Mouse (Mus musculus): ENCODE results near the gene Ech1. TPM values are rescaled to one million over a fixed set of nuclear protein-coding genes. Genes with fewer than 3 reads are reported as not detected.
A peak's percentile ranks its signal among the peaks of the same experiment; 100 is the strongest.

The Ech1 gene
- total and polyA plus RNA-seq, 2 experiments from 2014 or later: 88.3 to 101 TPM

DNA sequence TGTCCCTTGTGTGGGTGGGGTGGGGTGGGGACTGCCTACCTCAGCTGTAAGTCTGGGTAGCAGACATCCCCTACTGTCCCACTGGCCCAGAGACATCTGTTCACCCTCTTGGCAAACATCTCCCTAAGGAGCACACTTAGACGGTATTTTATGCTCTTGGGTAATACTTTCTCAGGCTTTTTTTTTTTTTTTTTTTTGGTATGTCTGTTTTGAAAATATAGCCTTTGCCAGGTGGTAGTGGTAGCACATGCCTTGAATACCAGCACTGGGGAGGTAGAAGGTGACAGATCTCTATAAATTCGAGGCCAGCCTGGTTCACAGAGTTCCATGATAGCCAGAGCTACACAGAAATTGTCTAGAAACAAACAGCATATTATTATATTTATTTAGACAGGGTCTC lies 1.1 kb upstream of the Ech1 start:
- whole genome bisulfite sequencing: 62% methylated on average over 2 of the region's 2 CpGs
- ATAC-seq: no peak
- H3K36me3 ChIP-seq (ENCODE audit: insufficient read depth): peaks cover 41% of the 10 kb centered on the region
- no peaks in the 10 kb centered on the region for H3K27me3 ChIP-seq (ENCODE audit: insufficient read depth, low read length)
- no peak for DNase-seq
- H3K4me2 ChIP-seq (ENCODE audit: low read depth): no peak overlapping the region
- no peak for TF ChIP-seq CTCF (IDR thresholded peaks at IDR 0.05; ENCODE audit: low read depth)
- H3K4me3 ChIP-seq (ENCODE audit: low read depth, low read length): no peak overlapping the region
- no peak overlapping the region for H3K9ac ChIP-seq
- H3K27ac ChIP-seq (ENCODE audit: low read depth, low read length): no peak overlapping the region
- 0 out of 2 replicates have a peak, but pooled peaks cover 4% of the 10 kb centered on the region for H3K4me1 ChIP-seq (ENCODE audit: insufficient read depth)
- H3K9me3 ChIP-seq (ENCODE audit: low read length): no peaks in the 10 kb centered on the region

- 0 out of 2 replicates have a peak, but pooled peaks have one; percentile 23 for ATAC-seq
- no peak for DNase-seq
- peak; percentile 25 for TF ChIP-seq CTCF (IDR thresholded peaks at IDR 0.05; ENCODE audit: low read depth)
- Histone ChIP-seq H3K27ac (ENCODE audit: low read depth, low read length) (peak overlapping the region; percentile 79), H3K36me3 (ENCODE audit: insufficient read depth) (peaks cover 36% of the 10 kb centered on the region), H3K9ac (peak overlapping the region; percentile 62), H3K27me3 (ENCODE audit: insufficient read depth, low read length) (no peaks in the 10 kb centered on the region), H3K4me3 (ENCODE audit: low read depth, low read length) (peak overlapping the region; percentile 55), H3K4me2 (ENCODE audit: low read depth) (peak overlapping the region; percentile 58), H3K9me3 (ENCODE audit: low read length) (no peaks in the 10 kb centered on the region), H3K4me1 (ENCODE audit: insufficient read depth) (0 out of 2 replicates have a peak, but pooled peaks cover 4% of the 10 kb centered on the region)
- 51% methylated on average over 11 of the region's 11 CpGs for WGBS
Observed at GRCm38 (mm10) chr7:28825686-28826401, 827 bp downstream of the Ech1 start.

GRCm38 (mm10) chr7:28826402-28826772 lies 1.4 kb downstream of the Ech1 start:
- no peak overlapping the region for H3K4me3 ChIP-seq (ENCODE audit: low read depth, low read length)
- no peaks in the 10 kb centered on the region for H3K27me3 ChIP-seq (ENCODE audit: insufficient read depth, low read length)
- no peak for TF ChIP-seq CTCF (IDR thresholded peaks at IDR 0.05; ENCODE audit: low read depth)
- H3K4me1 ChIP-seq (ENCODE audit: insufficient read depth): 0 out of 2 replicates have a peak, but pooled peaks cover 4% of the 10 kb centered on the region
- H3K27ac ChIP-seq (ENCODE audit: low read depth, low read length): no peak overlapping the region
- no peaks in the 10 kb centered on the region for H3K9me3 ChIP-seq (ENCODE audit: low read length)
- H3K9ac ChIP-seq: no peak overlapping the region
- ATAC-seq (no peak), DNase-seq (no peak)
- peaks cover 36% of the 10 kb centered on the region for H3K36me3 ChIP-seq (ENCODE audit: insufficient read depth)
- WGBS: 93% methylated on average over 7 of the region's 7 CpGs
- H3K4me2 ChIP-seq (ENCODE audit: low read depth): peak overlapping the region; percentile 58; the same call in 1 of the 2 replicates

DNA sequence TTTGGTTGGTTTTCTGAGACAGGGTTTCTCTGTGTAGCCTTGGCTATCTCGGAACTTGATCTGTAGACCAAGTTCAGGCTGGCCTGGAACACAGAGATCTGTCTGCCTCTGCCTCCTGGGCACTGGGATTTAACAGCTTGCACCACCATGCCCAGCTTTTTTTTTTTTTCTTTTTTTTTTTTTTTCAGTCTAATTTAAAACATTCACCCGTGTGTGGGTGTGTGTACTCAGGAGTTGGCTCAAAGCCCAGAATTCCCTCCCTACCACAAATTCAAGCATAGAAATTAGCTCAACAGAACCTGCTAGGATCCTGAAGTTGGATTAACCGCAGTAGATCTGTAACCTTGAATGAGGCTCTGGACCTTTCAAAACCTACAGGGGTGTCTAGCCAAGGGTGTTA lies 2.3 kb downstream of the Ech1 start:
- Histone ChIP-seq H3K27me3 (ENCODE audit: insufficient read depth, low read length) (no peaks in the 10 kb centered on the region), H3K9me3 (ENCODE audit: low read length) (no peaks in the 10 kb centered on the region), H3K4me3 (ENCODE audit: low read depth, low read length) (no peak overlapping the region), H3K36me3 (ENCODE audit: insufficient read depth) (peaks cover 37% of the 10 kb centered on the region), H3K4me2 (ENCODE audit: low read depth) (no peak overlapping the region), H3K9ac (no peak overlapping the region), H3K27ac (ENCODE audit: low read depth, low read length) (no peak overlapping the region), H3K4me1 (ENCODE audit: insufficient read depth) (0 out of 2 replicates have a peak, but pooled peaks cover 4% of the 10 kb centered on the region)
- ATAC-seq: no peak
- no peak for TF ChIP-seq CTCF (IDR thresholded peaks at IDR 0.05; ENCODE audit: low read depth)
- WGBS: 33% methylated on average over 3 of the region's 3 CpGs
- DNase-seq: peak; percentile 54

DNA sequence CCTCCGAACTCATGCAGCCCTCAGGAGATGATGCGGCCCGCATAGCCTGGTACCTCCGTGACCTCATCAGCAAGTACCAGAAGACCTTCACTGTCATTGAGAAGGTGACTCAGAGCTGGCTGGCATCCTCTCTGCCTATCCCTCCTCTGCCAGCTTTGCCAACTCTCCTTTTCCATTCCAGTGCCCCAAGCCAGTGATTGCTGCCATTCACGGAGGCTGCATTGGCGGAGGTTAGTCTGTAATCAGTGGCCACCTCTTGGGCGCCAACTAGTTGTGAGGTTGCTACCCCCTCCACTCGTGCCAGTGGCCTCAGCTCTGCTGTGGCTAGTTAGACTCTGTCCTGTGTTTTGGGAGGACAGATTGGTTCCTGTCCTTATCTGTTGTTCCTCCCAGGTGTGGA lies 4.8 kb downstream of the Ech1 start:
- Histone ChIP-seq H3K36me3 (ENCODE audit: insufficient read depth) (peaks cover 27% of the 10 kb centered on the region), H3K4me3 (ENCODE audit: low read depth, low read length) (no peak overlapping the region), H3K27me3 (ENCODE audit: insufficient read depth, low read length) (no peaks in the 10 kb centered on the region), H3K27ac (ENCODE audit: low read depth, low read length) (no peak overlapping the region), H3K9ac (no peak overlapping the region), H3K9me3 (ENCODE audit: low read length) (no peaks in the 10 kb centered on the region), H3K4me2 (ENCODE audit: low read depth) (no peak overlapping the region), H3K4me1 (ENCODE audit: insufficient read depth) (0 out of 2 replicates have a peak, but pooled peaks cover under 1% of the 10 kb centered on the region)
- 90% methylated on average over 8 of the region's 8 CpGs for WGBS
- no peak for DNase-seq
- no peak for ATAC-seq
- TF ChIP-seq CTCF (IDR thresholded peaks at IDR 0.05; ENCODE audit: low read depth): no peak

DNA sequence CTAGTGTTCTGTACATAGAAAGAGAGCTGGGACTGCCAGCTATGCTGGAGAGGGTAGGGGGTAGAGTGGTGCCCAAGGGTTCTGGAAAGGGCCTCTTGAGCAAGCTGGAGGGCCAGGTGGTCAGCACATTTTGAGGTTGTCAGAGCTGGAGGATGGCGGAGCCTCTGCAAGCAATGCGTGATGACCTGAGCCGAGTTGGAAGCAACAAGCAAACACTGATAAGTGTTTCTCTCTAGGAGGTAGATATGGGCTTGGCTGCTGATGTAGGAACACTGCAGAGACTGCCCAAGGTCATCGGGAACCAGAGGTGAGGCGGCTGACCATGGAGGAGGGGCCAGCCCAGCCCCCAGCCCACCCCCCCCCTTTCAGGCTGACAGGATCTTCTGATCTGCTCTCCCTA lies 6.0 kb downstream of the Ech1 start:
- no peak for DNase-seq
- Histone ChIP-seq H3K27me3 (ENCODE audit: insufficient read depth, low read length) (no peaks in the 10 kb centered on the region), H3K4me2 (ENCODE audit: low read depth) (no peak overlapping the region), H3K4me1 (ENCODE audit: insufficient read depth) (no peaks in the 10 kb centered on the region), H3K9ac (no peak overlapping the region), H3K9me3 (ENCODE audit: low read length) (no peaks in the 10 kb centered on the region), H3K4me3 (ENCODE audit: low read depth, low read length) (no peak overlapping the region), H3K27ac (ENCODE audit: low read depth, low read length) (no peak overlapping the region), H3K36me3 (ENCODE audit: insufficient read depth) (peaks cover 27% of the 10 kb centered on the region)
- 91% methylated on average over 5 of the region's 5 CpGs for WGBS
- no peak for TF ChIP-seq CTCF (IDR thresholded peaks at IDR 0.05; ENCODE audit: low read depth)
- ATAC-seq: no peak; the same call in 1 of the 2 replicates

- Histone ChIP-seq H3K4me3 (ENCODE audit: low read depth, low read length) (no peak overlapping the region), H3K4me1 (ENCODE audit: insufficient read depth) (no peaks in the 10 kb centered on the region), H3K36me3 (ENCODE audit: insufficient read depth) (peaks cover 27% of the 10 kb centered on the region), H3K9ac (no peak overlapping the region), H3K27ac (ENCODE audit: low read depth, low read length) (no peak overlapping the region), H3K4me2 (ENCODE audit: low read depth) (no peak overlapping the region), H3K27me3 (ENCODE audit: insufficient read depth, low read length) (no peaks in the 10 kb centered on the region), H3K9me3 (ENCODE audit: low read length) (no peaks in the 10 kb centered on the region)
- 96% methylated on average over 17 of the region's 17 CpGs for WGBS
- no peak for ATAC-seq
- no peak for DNase-seq
- TF ChIP-seq CTCF (IDR thresholded peaks at IDR 0.05; ENCODE audit: low read depth): no peak
Observed at GRCm38 (mm10) chr7:28831411-28832125, 6.6 kb downstream of the Ech1 start.

All from forebrain, postnatal 0 days (tissue).